Mouse (Mus musculus) heart, adult 18-20 months (tissue): ENCODE results near the gene Tgfbr3. TPM values are rescaled to one million over a fixed set of nuclear protein-coding genes. Genes with fewer than 3 reads are reported as not detected.

Source experiments
- DNase-seq, 2 experiments: peaks; one replicate each; pipeline ENCODE4 v3.0.0; 2021 to 2022; ENCODE audit warnings: mixed read lengths in 1 of 2
- total RNA-seq, 2 experiments: library from RNA; stranded (reverse); gene quantifications; 2 replicates each; pipeline ENCODE4 v1.2.3; 2021

Gene Tgfbr3
- total RNA-seq, 2 experiments from 2014 or later, result 36.4 to 44.5 TPM

GRCm38 (mm10) chr5:107080986-107081624, 208.3 kb downstream of the Tgfbr3 start:
- DNase-seq, result no peak

GRCm38 (mm10) chr5:107079920-107080319, 209.5 kb downstream of the Tgfbr3 start:
- no peak for DNase-seq

GRCm38 (mm10) chr5:107079146-107079638, 210.2 kb downstream of the Tgfbr3 start:
- peak in 1 of 2 experiments; percentile 39 for DNase-seq

GRCm38 (mm10) chr5:107078361-107078760, 211.1 kb downstream of the Tgfbr3 start:
- DNase-seq, result no peak

- no peak for DNase-seq
Measured at GRCm38 (mm10) chr5:107077900-107078299, 211.5 kb downstream of the Tgfbr3 start.

GRCm38 (mm10) chr5:107074980-107075583, 214.3 kb downstream of the Tgfbr3 start:
- DNase-seq, result peak in 1 of 2 experiments; percentile 29

- no peak for DNase-seq
Measured at GRCm38 (mm10) chr5:107074350-107074749, 215.1 kb downstream of the Tgfbr3 start.

- DNase-seq, result no peak
Measured at GRCm38 (mm10) chr5:107073536-107073935, 215.9 kb downstream of the Tgfbr3 start.

GRCm38 (mm10) chr5:107068146-107068545, 221.3 kb downstream of the Tgfbr3 start:
- DNase-seq, result no peak

GRCm38 (mm10) chr5:107067531-107067930, 221.9 kb downstream of the Tgfbr3 start:
- DNase-seq, result no peak

- no peak for DNase-seq
Measured at GRCm38 (mm10) chr5:107064922-107065321, 224.5 kb downstream of the Tgfbr3 start.

GRCm38 (mm10) chr5:107062229-107062852, 227.1 kb downstream of the Tgfbr3 start:
- DNase-seq, result peak; percentile 58 to 82

GRCm38 (mm10) chr5:107059514-107059913, 229.9 kb downstream of the Tgfbr3 start:
- no peak for DNase-seq

GRCm38 (mm10) chr5:107058642-107059041, 230.8 kb downstream of the Tgfbr3 start:
- DNase-seq, result no peak

Other genes starting within 250 kb of the Tgfbr3 start
- under 1 TPM; 0.15 to 0.49 TPM for gene Brdt, start 41.5 kb upstream of the Tgfbr3 start, total RNA-seq
- gene Ephx4, start 113.1 kb upstream of the Tgfbr3 start, total RNA-seq, result under 1 TPM in 1 of 2 experiments, not detected in 1; 0.60 TPM
- not detected for gene Lpcat2b, start 141.9 kb upstream of the Tgfbr3 start, total RNA-seq
- 1 to 10 TPM; 4.2 to 6.5 TPM for gene Btbd8, start 148.4 kb upstream of the Tgfbr3 start, total RNA-seq
- not detected for gene Gm42669, start 218.0 kb upstream of the Tgfbr3 start, total RNA-seq
- gene 1700028K03Rik, start 245.1 kb upstream of the Tgfbr3 start, total RNA-seq, result not detected